Mouse (Mus musculus): Measurements from ENCODE around the gene Tldc1. TPM values are rescaled to one million over a fixed set of nuclear protein-coding genes. Genes with fewer than 3 reads are reported as not detected.
A peak's percentile ranks its signal among the peaks of the same experiment; 100 is the strongest.

The Tldc1 gene
- polyA plus RNA-seq, 1 experiment from 2014 or later, result 10.2 TPM

GRCm38 (mm10) chr8:119765761-119766444 lies 12.3 kb downstream of the Tldc1 start:
- no peaks in the 10 kb centered on the region for H3K9me3 ChIP-seq (replicated peaks; ENCODE audit: control insufficient read depth, low read length)
- H3K27me3 ChIP-seq (ENCODE audit: control insufficient read depth, insufficient read depth, low read length), result no peaks in the 10 kb centered on the region
- peaks cover 17% of the 10 kb centered on the region for H3K36me3 ChIP-seq (ENCODE audit: control insufficient read depth, insufficient read depth, low read length)
- ATAC-seq (replicated peaks; ENCODE audit: insufficient number of reproducible peaks, low FRiP score, low TSS enrichment), result no peak
- WGBS (ENCODE audit: insufficient replicate concordance), result 71% methylated on average over 22 of the region's 22 CpGs
- no peak overlapping the region for H3K4me3 ChIP-seq (ENCODE audit: low read depth, low read length)
- no peak overlapping the region for H3K27ac ChIP-seq (ENCODE audit: low read depth, low read length)
- peak overlapping the region; percentile 20; the same call in 1 of the 2 replicates for H3K4me2 ChIP-seq
- 0 out of 2 replicates have a peak, but pooled peaks cover 4% of the 10 kb centered on the region for H3K4me1 ChIP-seq (ENCODE audit: control insufficient read depth, insufficient read depth, low read length)
- H3K9ac ChIP-seq (ENCODE audit: low read depth, low read length), result no peak overlapping the region

DNA sequence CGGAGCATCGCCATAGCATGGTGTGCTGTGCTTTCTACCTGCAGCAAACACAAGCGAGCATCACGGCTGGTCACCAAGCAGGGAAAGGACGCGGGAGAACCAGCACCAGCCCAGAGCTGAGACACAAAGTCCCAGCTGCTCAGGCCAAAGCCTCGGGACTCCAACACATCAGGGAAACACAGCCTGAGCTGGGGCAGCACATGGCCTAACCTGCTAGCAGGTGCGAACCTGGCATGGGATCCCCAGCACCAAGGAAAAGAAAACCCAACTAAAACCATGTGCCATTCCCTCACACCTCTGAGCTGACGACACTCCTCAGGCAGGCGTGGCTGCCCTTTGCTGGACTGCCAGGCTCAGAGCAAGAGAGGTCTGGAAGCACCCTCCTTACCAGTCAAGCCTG lies 12.9 kb downstream of the Tldc1 start:
- Histone ChIP-seq H3K36me3 (ENCODE audit: control insufficient read depth, insufficient read depth, low read length) (peaks cover 17% of the 10 kb centered on the region), H3K27ac (ENCODE audit: low read depth, low read length) (no peak overlapping the region)
- 78% methylated on average over 10 of the region's 10 CpGs for WGBS (ENCODE audit: insufficient replicate concordance)

GRCm38 (mm10) chr8:119762226-119763220 lies 15.7 kb downstream of the Tldc1 start:
- Histone ChIP-seq H3K9ac (ENCODE audit: low read depth, low read length) (no peak overlapping the region), H3K36me3 (ENCODE audit: control insufficient read depth, insufficient read depth, low read length) (peaks cover 12% of the 10 kb centered on the region), H3K27me3 (ENCODE audit: control insufficient read depth, insufficient read depth, low read length) (peaks cover 3% of the 10 kb centered on the region; the same call in 1 of the 2 replicates), H3K27ac (ENCODE audit: low read depth, low read length) (no peak overlapping the region), H3K4me1 (ENCODE audit: control insufficient read depth, insufficient read depth, low read length) (0 out of 2 replicates have a peak, but pooled peaks cover 4% of the 10 kb centered on the region), H3K4me3 (ENCODE audit: low read depth, low read length) (no peak overlapping the region), H3K4me2 (no peak overlapping the region), H3K9me3 (replicated peaks; ENCODE audit: control insufficient read depth, low read length) (no peaks in the 10 kb centered on the region)
- ATAC-seq (replicated peaks; ENCODE audit: insufficient number of reproducible peaks, low FRiP score, low TSS enrichment), result no peak
- 77% methylated on average over 21 of the region's 21 CpGs for WGBS (ENCODE audit: insufficient replicate concordance)

More for the DNA sequence above, 12.9 kb downstream of the Tldc1 start:
- H3K27me3 ChIP-seq (ENCODE audit: control insufficient read depth, insufficient read depth, low read length), result no peaks in the 10 kb centered on the region
- no peak overlapping the region for H3K4me2 ChIP-seq
- ATAC-seq (replicated peaks; ENCODE audit: insufficient number of reproducible peaks, low FRiP score, low TSS enrichment), result no peak
- H3K4me1 ChIP-seq (ENCODE audit: control insufficient read depth, insufficient read depth, low read length), result 0 out of 2 replicates have a peak, but pooled peaks cover 4% of the 10 kb centered on the region
- no peak overlapping the region for H3K4me3 ChIP-seq (ENCODE audit: low read depth, low read length)
- H3K9me3 ChIP-seq (replicated peaks; ENCODE audit: control insufficient read depth, low read length), result no peaks in the 10 kb centered on the region
- no peak overlapping the region for H3K9ac ChIP-seq (ENCODE audit: low read depth, low read length)

GRCm38 (mm10) chr8:119761692-119762091 lies 16.5 kb downstream of the Tldc1 start:
- H3K4me1 ChIP-seq (ENCODE audit: control insufficient read depth, insufficient read depth, low read length), result peaks cover 4% of the 10 kb centered on the region; the same call in 1 of the 2 replicates
- peaks cover 3% of the 10 kb centered on the region; the same call in 1 of the 2 replicates for H3K27me3 ChIP-seq (ENCODE audit: control insufficient read depth, insufficient read depth, low read length)
- no peak for ATAC-seq (replicated peaks; ENCODE audit: insufficient number of reproducible peaks, low FRiP score, low TSS enrichment)
- peaks cover 7% of the 10 kb centered on the region; the same call in 1 of the 2 replicates for H3K36me3 ChIP-seq (ENCODE audit: control insufficient read depth, insufficient read depth, low read length)
- no peak overlapping the region for H3K4me2 ChIP-seq
- no peaks in the 10 kb centered on the region for H3K9me3 ChIP-seq (replicated peaks; ENCODE audit: control insufficient read depth, low read length)
- WGBS (ENCODE audit: insufficient replicate concordance), result 80% methylated on average over 11 of the region's 11 CpGs
- H3K4me3 ChIP-seq (ENCODE audit: low read depth, low read length), result no peak overlapping the region
- H3K27ac ChIP-seq (ENCODE audit: low read depth, low read length), result no peak overlapping the region
- no peak overlapping the region for H3K9ac ChIP-seq (ENCODE audit: low read depth, low read length)

- ATAC-seq (replicated peaks; ENCODE audit: insufficient number of reproducible peaks, low FRiP score, low TSS enrichment), result no peak
- Histone ChIP-seq H3K4me2 (no peak overlapping the region), H3K9me3 (replicated peaks; ENCODE audit: control insufficient read depth, low read length) (no peaks in the 10 kb centered on the region), H3K4me3 (ENCODE audit: low read depth, low read length) (no peak overlapping the region), H3K4me1 (ENCODE audit: control insufficient read depth, insufficient read depth, low read length) (peaks cover 13% of the 10 kb centered on the region), H3K9ac (ENCODE audit: low read depth, low read length) (no peak overlapping the region), H3K27ac (ENCODE audit: low read depth, low read length) (no peak overlapping the region), H3K27me3 (ENCODE audit: control insufficient read depth, insufficient read depth, low read length) (peaks cover 3% of the 10 kb centered on the region; the same call in 1 of the 2 replicates), H3K36me3 (ENCODE audit: control insufficient read depth, insufficient read depth, low read length) (peaks cover 2% of the 10 kb centered on the region; the same call in 1 of the 2 replicates)
- WGBS (ENCODE audit: insufficient replicate concordance), result 42% methylated on average over 5 of the region's 5 CpGs
Observed at GRCm38 (mm10) chr8:119756538-119756937, 21.7 kb downstream of the Tldc1 start.

DNA sequence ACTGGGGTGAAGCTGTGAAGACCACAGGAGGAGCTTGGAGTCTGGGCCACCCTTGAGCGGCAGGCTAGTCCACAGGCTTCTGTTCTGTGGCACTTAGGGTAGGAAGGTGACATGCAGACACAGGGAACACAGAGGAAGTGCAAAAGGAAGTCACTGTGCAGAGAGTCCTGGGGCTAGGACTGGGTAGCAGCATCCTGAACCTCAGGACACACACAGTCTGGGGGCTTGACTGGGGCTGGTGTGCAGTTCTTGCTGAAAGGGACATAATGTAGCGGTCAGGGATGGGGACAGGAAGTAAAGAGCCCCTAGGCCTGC lies 22.1 kb downstream of the Tldc1 start:
- Histone ChIP-seq H3K36me3 (ENCODE audit: control insufficient read depth, insufficient read depth, low read length) (no peaks in the 10 kb centered on the region), H3K4me2 (peak overlapping the region; percentile 53), H3K4me1 (ENCODE audit: control insufficient read depth, insufficient read depth, low read length) (peaks cover 13% of the 10 kb centered on the region), H3K4me3 (ENCODE audit: low read depth, low read length) (no peak overlapping the region), H3K9ac (ENCODE audit: low read depth, low read length) (no peak overlapping the region), H3K9me3 (replicated peaks; ENCODE audit: control insufficient read depth, low read length) (no peaks in the 10 kb centered on the region), H3K27me3 (ENCODE audit: control insufficient read depth, insufficient read depth, low read length) (peaks cover 5% of the 10 kb centered on the region), H3K27ac (ENCODE audit: low read depth, low read length) (no peak overlapping the region)
- WGBS (ENCODE audit: insufficient replicate concordance), result 52% methylated on average over 2 of the region's 2 CpGs
- ATAC-seq (replicated peaks; ENCODE audit: insufficient number of reproducible peaks, low FRiP score, low TSS enrichment), result no peak

DNA sequence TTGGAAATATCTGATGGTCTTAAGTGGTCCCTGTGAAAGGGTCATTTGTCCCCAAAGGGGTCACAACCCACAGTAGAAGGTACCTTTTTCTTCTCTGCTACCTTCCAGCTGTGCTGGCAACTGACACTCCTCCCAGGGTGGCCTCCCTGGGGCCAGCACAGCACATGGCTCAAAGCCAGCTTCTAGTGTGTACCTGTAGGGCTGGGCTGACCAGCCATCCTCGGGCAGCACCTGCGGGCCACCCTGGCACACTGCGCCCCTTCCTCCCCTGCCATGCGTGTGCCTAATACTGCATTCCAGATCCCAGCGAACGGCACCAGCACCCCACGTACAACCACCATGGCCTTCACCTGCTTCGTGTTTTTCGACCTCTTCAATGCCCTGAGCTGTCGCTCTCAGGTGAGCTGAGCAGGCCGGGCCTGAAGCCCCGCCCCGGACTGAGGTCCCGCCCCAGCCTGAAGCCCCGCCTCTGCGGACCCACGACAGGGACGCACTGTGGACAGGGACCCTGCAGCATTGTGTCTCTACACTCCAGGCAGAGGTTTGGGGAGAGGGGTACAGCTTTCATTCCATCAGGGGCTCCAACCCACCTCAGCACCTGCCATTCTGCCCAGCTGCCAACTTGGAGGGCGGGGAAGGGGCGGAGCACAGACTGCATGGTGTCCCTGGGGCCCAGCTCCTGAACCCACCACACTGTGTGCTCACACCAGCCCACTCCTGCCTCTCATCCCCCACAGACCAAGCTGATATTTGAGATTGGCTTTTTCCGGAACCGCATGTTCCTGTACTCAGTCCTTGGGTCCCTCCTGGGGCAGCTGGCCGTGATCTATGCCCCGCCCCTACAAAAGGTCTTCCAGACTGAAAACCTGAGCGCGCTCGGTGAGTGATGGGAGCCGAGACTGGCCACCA lies 22.7 kb downstream of the Tldc1 start:
- peaks cover 13% of the 10 kb centered on the region for H3K4me1 ChIP-seq (ENCODE audit: control insufficient read depth, insufficient read depth, low read length)
- no peaks in the 10 kb centered on the region for H3K9me3 ChIP-seq (replicated peaks; ENCODE audit: control insufficient read depth, low read length)
- H3K9ac ChIP-seq (ENCODE audit: low read depth, low read length), result no peak overlapping the region
- peaks cover 7% of the 10 kb centered on the region for H3K27me3 ChIP-seq (ENCODE audit: control insufficient read depth, insufficient read depth, low read length)
- no peak overlapping the region for H3K27ac ChIP-seq (ENCODE audit: low read depth, low read length)
- no peak; the same call in 1 of the 2 replicates for ATAC-seq (replicated peaks; ENCODE audit: insufficient number of reproducible peaks, low FRiP score, low TSS enrichment)
- no peaks in the 10 kb centered on the region for H3K36me3 ChIP-seq (ENCODE audit: control insufficient read depth, insufficient read depth, low read length)
- WGBS (ENCODE audit: insufficient replicate concordance), result 16% methylated on average over 28 of the region's 28 CpGs
- peak overlapping the region; percentile 22; the same call in 1 of the 2 replicates for H3K4me3 ChIP-seq (ENCODE audit: low read depth, low read length)
- H3K4me2 ChIP-seq, result peak overlapping the region; percentile 53

GRCm38 (mm10) chr8:119744604-119745003 lies 33.6 kb downstream of the Tldc1 start:
- no peaks in the 10 kb centered on the region for H3K36me3 ChIP-seq (ENCODE audit: control insufficient read depth, insufficient read depth, low read length)
- no peak overlapping the region for H3K27ac ChIP-seq (ENCODE audit: low read depth, low read length)

More at GRCm38 (mm10) chr8:119744604-119745003, 33.6 kb downstream of the Tldc1 start:
- no peaks in the 10 kb centered on the region for H3K9me3 ChIP-seq (replicated peaks; ENCODE audit: control insufficient read depth, low read length)
- H3K4me3 ChIP-seq (ENCODE audit: low read depth, low read length), result no peak overlapping the region
- H3K27me3 ChIP-seq (ENCODE audit: control insufficient read depth, insufficient read depth, low read length), result no peaks in the 10 kb centered on the region
- 43% methylated on average over 4 of the region's 4 CpGs for WGBS (ENCODE audit: insufficient replicate concordance)
- 0 out of 2 replicates have a peak, but pooled peaks cover 3% of the 10 kb centered on the region for H3K4me1 ChIP-seq (ENCODE audit: control insufficient read depth, insufficient read depth, low read length)
- no peak for ATAC-seq (replicated peaks; ENCODE audit: insufficient number of reproducible peaks, low FRiP score, low TSS enrichment)
- H3K4me2 ChIP-seq, result no peak overlapping the region
- H3K9ac ChIP-seq (ENCODE audit: low read depth, low read length), result no peak overlapping the region
